Mouse (Mus musculus) heart, adult 9 months (tissue): Measurements from ENCODE around the gene Efna2.
A peak's percentile ranks its signal among the peaks of the same experiment; 100 is the strongest.

Experiments
- DNase-seq, 2 experiments: peaks; one replicate each; pipeline ENCODE4 v3.0.0; 2022; ENCODE audit warnings: low spot score in 2 of 2

Gene Efna2

GRCm38 (mm10) chr10:80141786-80142529, 37.3 kb upstream of the Efna2 start:
- DNase-seq = peak; percentile 94 to 97

GRCm38 (mm10) chr10:80142530-80142925, 36.8 kb upstream of the Efna2 start:
- DNase-seq = no peak

- no peak for DNase-seq
Measured at GRCm38 (mm10) chr10:80143664-80144063, 35.6 kb upstream of the Efna2 start.

- DNase-seq = no peak
Measured at GRCm38 (mm10) chr10:80144159-80144558, 35.1 kb upstream of the Efna2 start.

GRCm38 (mm10) chr10:80144864-80145838, 34.1 kb upstream of the Efna2 start:
- peak; percentile 74 to 78 for DNase-seq

- peak; percentile 66 to 73 for DNase-seq
Measured at GRCm38 (mm10) chr10:80145896-80146295, 33.4 kb upstream of the Efna2 start.

GRCm38 (mm10) chr10:80146568-80147011, 32.7 kb upstream of the Efna2 start:
- peak; percentile 70 to 78 for DNase-seq

- DNase-seq = peak; percentile 58 to 62
Measured at GRCm38 (mm10) chr10:80147146-80147718, 32.0 kb upstream of the Efna2 start.

- DNase-seq = peak; percentile 90 to 93
Measured at GRCm38 (mm10) chr10:80147719-80148601, 31.3 kb upstream of the Efna2 start, which contains the start of gene Midn. Gene Midn, plus strand, starts transcription at chr10:80148272.

- DNase-seq = peak; percentile 94 to 95
Measured at GRCm38 (mm10) chr10:80148610-80149290, 30.5 kb upstream of the Efna2 start.

GRCm38 (mm10) chr10:80149291-80150225, 29.7 kb upstream of the Efna2 start:
- DNase-seq = peak; percentile 97

GRCm38 (mm10) chr10:80150226-80151210, 28.8 kb upstream of the Efna2 start:
- DNase-seq = no peak

- peak; percentile 68 to 79 for DNase-seq
Measured at GRCm38 (mm10) chr10:80151211-80152034, 27.9 kb upstream of the Efna2 start.

GRCm38 (mm10) chr10:80152071-80152872, 27.0 kb upstream of the Efna2 start:
- peak; percentile 78 to 85 for DNase-seq

- DNase-seq = peak in 1 of 2 experiments; percentile 60
Measured at GRCm38 (mm10) chr10:80152873-80153260, 26.4 kb upstream of the Efna2 start.

- DNase-seq = no peak
Measured at GRCm38 (mm10) chr10:80153713-80154112, 25.6 kb upstream of the Efna2 start.
